In the genomic region with DNA sequence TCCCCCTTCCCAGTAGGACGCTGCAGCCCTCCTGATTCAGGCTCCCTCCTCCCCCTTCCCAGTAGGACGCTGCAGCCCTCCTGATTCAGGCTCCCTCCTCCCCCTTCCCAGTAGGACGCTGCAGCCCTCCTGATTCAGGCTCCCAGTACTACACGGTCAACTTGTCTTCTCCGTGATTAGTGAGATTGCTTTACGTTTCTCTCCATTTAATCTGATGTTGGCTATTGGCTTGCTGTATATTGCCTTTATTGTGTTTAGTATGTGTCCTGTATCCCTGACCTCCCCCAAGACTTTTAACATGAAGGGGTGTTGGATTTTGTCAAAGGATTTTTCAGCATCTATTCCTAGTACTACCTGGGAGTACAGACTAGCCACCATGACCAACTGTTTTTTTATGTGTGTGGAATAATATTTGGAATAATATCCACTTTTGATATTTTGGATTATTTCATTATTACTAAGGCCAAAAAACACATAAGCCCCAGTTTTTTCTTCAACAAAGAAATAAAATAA, we compare ENCODE assay signal across 8 mouse cellular contexts. TPM values are rescaled to one million over a fixed set of nuclear protein-coding genes. Genes with fewer than 3 reads are reported as not detected.
DNase-seq lines count a peak whose midpoint lies in the region; ATAC-seq and TF ChIP-seq lines count a peak whose summit lies in the region.
"Not testable (repeated sequence)": the region's sequence is repeated elsewhere in the genome, so short reads cannot be mapped to it uniquely, and the experiment has no call there.

No protein-coding gene starts in this region.

- not testable (repeated sequence) for ATAC-seq in embryonic facial prominence, embryonic 14.5 days (ENCODE audit: low read depth); heart, postnatal 0 days (ENCODE audit: insufficient read depth, low read depth); intestine, embryonic 15.5 days; limb, embryonic 13.5 days (ENCODE audit: low FRiP score, low read depth); midbrain, embryonic 13.5 days
- 0 out of 2 replicates have a peak, but pooled peaks have one; percentile 46 for ATAC-seq in forebrain, embryonic 16.5 days
- 0 out of 2 replicates have a peak, but pooled peaks have one; percentile 25 for ATAC-seq in neural tube, embryonic 15.5 days (ENCODE audit: low FRiP score)

- WGBS in embryonic facial prominence, embryonic 14.5 days, result 0% methylated on average over 4 of the region's 6 CpGs
- WGBS in forebrain, embryonic 16.5 days, result under 1% methylated on average over 4 of the region's 6 CpGs
- 2% methylated on average over 5 of the region's 6 CpGs for WGBS in heart, postnatal 0 days
- WGBS in intestine, embryonic 15.5 days, result 2% methylated on average over 5 of the region's 6 CpGs
- 0% methylated on average over 5 of the region's 6 CpGs for WGBS in limb, embryonic 13.5 days
- 0% methylated on average over 5 of the region's 6 CpGs for WGBS in midbrain, embryonic 13.5 days
- 3% methylated on average over 4 of the region's 6 CpGs for WGBS in neural tube, embryonic 15.5 days

- H3K9me3 ChIP-seq in embryonic facial prominence, embryonic 14.5 days (ENCODE audit: control insufficient read depth, low read length); forebrain, embryonic 16.5 days (ENCODE audit: control insufficient read depth, low read length); heart, postnatal 0 days (replicated peaks; ENCODE audit: control insufficient read depth, low read length); intestine, embryonic 15.5 days; limb, embryonic 13.5 days; midbrain, embryonic 13.5 days; neural tube, embryonic 15.5 days (replicated peaks): not testable (repeated sequence)

- H3K27me3 ChIP-seq in embryonic facial prominence, embryonic 14.5 days (replicated peaks; ENCODE audit: control insufficient read depth, insufficient read depth, low read length); forebrain, embryonic 16.5 days (replicated peaks; ENCODE audit: control insufficient read depth, insufficient read depth, low read length); heart, postnatal 0 days (ENCODE audit: control insufficient read depth, insufficient read depth, low read length); intestine, embryonic 15.5 days (replicated peaks); limb, embryonic 13.5 days; midbrain, embryonic 13.5 days; neural tube, embryonic 15.5 days (replicated peaks): not testable (repeated sequence)

- TF ChIP-seq EP300 in heart, postnatal 0 days (IDR thresholded peaks at IDR 0.05; ENCODE audit: low read depth), result not testable (repeated sequence)

- not testable (repeated sequence) for H3K36me3 ChIP-seq in embryonic facial prominence, embryonic 14.5 days (ENCODE audit: control insufficient read depth, insufficient read depth, low read length); forebrain, embryonic 16.5 days (ENCODE audit: control insufficient read depth, insufficient read depth); heart, postnatal 0 days (replicated peaks; ENCODE audit: control insufficient read depth, insufficient read depth, low read length); intestine, embryonic 15.5 days; limb, embryonic 13.5 days; midbrain, embryonic 13.5 days; neural tube, embryonic 15.5 days

- peak overlapping the region; percentile 4; the same call in 1 of the 2 replicates for H3K4me3 ChIP-seq in embryonic facial prominence, embryonic 14.5 days (ENCODE audit: low read depth, low read length)
- peak overlapping the region; percentile 43; the same call in 1 of the 2 replicates for H3K4me3 ChIP-seq in forebrain, embryonic 16.5 days (replicated peaks; ENCODE audit: low read length)
- peak overlapping the region; percentile 20 for H3K4me3 ChIP-seq in heart, postnatal 0 days (ENCODE audit: low read depth, low read length)
- not testable (repeated sequence) for H3K4me3 ChIP-seq in intestine, embryonic 15.5 days (replicated peaks)
- peak overlapping the region; percentile 31; the same call in 1 of the 2 replicates for H3K4me3 ChIP-seq in limb, embryonic 13.5 days
- H3K4me3 ChIP-seq in midbrain, embryonic 13.5 days (replicated peaks), result peak overlapping the region; percentile 28; the same call in 1 of the 2 replicates
- peak overlapping the region; percentile 31; the same call in 1 of the 2 replicates for H3K4me3 ChIP-seq in neural tube, embryonic 15.5 days (replicated peaks)

- DNase-seq in ES-CJ7 (ENCODE audit: low read depth, low spot score), result peak; percentile 14
- DNase-seq in embryonic facial prominence, embryonic 14.5 days (ENCODE audit: low spot score); heart, postnatal 0 days (ENCODE audit: low spot score): not testable (repeated sequence)

- not testable (repeated sequence) for TF ChIP-seq CTCF in heart, postnatal 0 days (IDR thresholded peaks at IDR 0.05; ENCODE audit: low read depth)

- H3K27ac ChIP-seq in embryonic facial prominence, embryonic 14.5 days (replicated peaks; ENCODE audit: low read depth, low read length); forebrain, embryonic 16.5 days (ENCODE audit: low read length); heart, postnatal 0 days (ENCODE audit: low read depth); intestine, embryonic 15.5 days; limb, embryonic 13.5 days; midbrain, embryonic 13.5 days; neural tube, embryonic 15.5 days (replicated peaks): not testable (repeated sequence)

- H3K4me2 ChIP-seq in embryonic facial prominence, embryonic 14.5 days (ENCODE audit: low read depth, low read length), result peak overlapping the region; percentile 41
- peak overlapping the region; percentile 68 for H3K4me2 ChIP-seq in forebrain, embryonic 16.5 days (ENCODE audit: low read length)
- H3K4me2 ChIP-seq in heart, postnatal 0 days (ENCODE audit: low read depth, low read length), result peak overlapping the region; percentile 48; the same call in 1 of the 2 replicates
- peak overlapping the region; percentile 51; the same call in 1 of the 2 replicates for H3K4me2 ChIP-seq in intestine, embryonic 15.5 days (replicated peaks)
- peak overlapping the region; percentile 58 for H3K4me2 ChIP-seq in limb, embryonic 13.5 days (replicated peaks)
- peak overlapping the region; percentile 50 for H3K4me2 ChIP-seq in midbrain, embryonic 13.5 days (replicated peaks)
- peak overlapping the region; percentile 59 for H3K4me2 ChIP-seq in neural tube, embryonic 15.5 days

- not testable (repeated sequence) for H3K4me1 ChIP-seq in embryonic facial prominence, embryonic 14.5 days (ENCODE audit: control insufficient read depth, insufficient read depth, low read length); forebrain, embryonic 16.5 days (replicated peaks; ENCODE audit: control insufficient read depth, insufficient read depth, low read length); heart, postnatal 0 days (ENCODE audit: control insufficient read depth, insufficient read depth); intestine, embryonic 15.5 days (replicated peaks); limb, embryonic 13.5 days; midbrain, embryonic 13.5 days (replicated peaks); neural tube, embryonic 15.5 days

- not testable (repeated sequence) for H3K9ac ChIP-seq in embryonic facial prominence, embryonic 14.5 days (ENCODE audit: low read depth, low read length); forebrain, embryonic 16.5 days (replicated peaks; ENCODE audit: low read depth, low read length); heart, postnatal 0 days (replicated peaks; ENCODE audit: low read depth, low read length); intestine, embryonic 15.5 days; limb, embryonic 13.5 days; midbrain, embryonic 13.5 days (replicated peaks); neural tube, embryonic 15.5 days (replicated peaks)

RNA-seq across cellular contexts. Expression of a gene that starts 22.7 kb away (rescaled TPM):
- 1.7 and 3.0 TPM in 2 replicates for polyA plus RNA-seq in embryonic facial prominence, embryonic 14.5 days (2014; fragmentation: Nextera tagmentation; extraction: Ambion mirVana)
- polyA plus RNA-seq in forebrain, embryonic 16.5 days (2015; fragmentation: Nextera tagmentation; extraction: Ambion mirVana), result 0.46 and 0.94 TPM in 2 replicates
- 0.08 and 3.1 TPM in 2 replicates for total RNA-seq in heart, postnatal 0 days (2014; rRNA removed; ENCODE audit: low replicate concordance)
- polyA plus RNA-seq in heart, postnatal 0 days (2015; fragmentation: Nextera tagmentation; extraction: Ambion mirVana), result 1.2 and 2.1 TPM in 2 replicates
- polyA plus RNA-seq in intestine, embryonic 15.5 days (2015; fragmentation: Nextera tagmentation; extraction: Ambion mirVana), result 1.4 and 2.7 TPM in 2 replicates
- polyA plus RNA-seq in limb, embryonic 13.5 days (2015; fragmentation: Nextera tagmentation; extraction: Ambion mirVana), result 1.6 and 2.5 TPM in 2 replicates
- polyA plus RNA-seq in midbrain, embryonic 13.5 days (2015; fragmentation: Nextera tagmentation; extraction: Ambion mirVana), result 0.61 and 0.86 TPM in 2 replicates
- 0.50 and 1.2 TPM in 2 replicates for polyA plus RNA-seq in neural tube, embryonic 15.5 days (2015; fragmentation: Nextera tagmentation; extraction: Ambion mirVana)
